Mouse (Mus musculus): ENCODE measurements at regions not wholly inside any gene's neighbourhood (a gene's known extent, or its start where the extent isn't known, plus 50 kb on each side); places are given as distances from the start of the nearest gene placed in this dataset.

- TF ChIP-seq POLR2A (IDR thresholded peaks at IDR 0.05; ENCODE audit: borderline replicate concordance, control insufficient read depth, low read depth, low read length) (no peak), CTCF (IDR thresholded peaks at IDR 0.05; ENCODE audit: control insufficient read depth, insufficient read depth, low read length) (no peak)
- Histone ChIP-seq H3K27ac (ENCODE audit: control insufficient read depth, insufficient read depth, low read depth, low read length, poor library complexity) (no peak overlapping the region), H3K4me1 (ENCODE audit: control insufficient read depth, insufficient read depth, low read length) (no peaks in the 10 kb centered on the region; the same call in 1 of the 2 replicates), H3K4me3 (replicated peaks; ENCODE audit: control insufficient read depth, low read depth, low read length) (no peak overlapping the region)
- 53% methylated on average over 5 of the region's 5 CpGs for WGBS
Measured at GRCm38 (mm10) chr7:64070930-64071329, 82.7 kb upstream of the Trpm1 start.

- no peak overlapping the region for H3K27ac ChIP-seq (ENCODE audit: control insufficient read depth, insufficient read depth, low read depth, low read length, poor library complexity)
- no peaks in the 10 kb centered on the region; the same call in 1 of the 2 replicates for H3K4me1 ChIP-seq (ENCODE audit: control insufficient read depth, insufficient read depth, low read length)
- WGBS = 79% methylated on average over 23 of the region's 23 CpGs
- no peak for TF ChIP-seq POLR2A (IDR thresholded peaks at IDR 0.05; ENCODE audit: borderline replicate concordance, control insufficient read depth, low read depth, low read length)
- no peak for TF ChIP-seq CTCF (IDR thresholded peaks at IDR 0.05; ENCODE audit: control insufficient read depth, insufficient read depth, low read length)
- H3K4me3 ChIP-seq (replicated peaks; ENCODE audit: control insufficient read depth, low read depth, low read length) = no peak overlapping the region
Measured at GRCm38 (mm10) chr7:64065529-64066247, 87.9 kb upstream of the Trpm1 start.

- no peaks in the 10 kb centered on the region; the same call in 1 of the 2 replicates for H3K4me1 ChIP-seq (ENCODE audit: control insufficient read depth, insufficient read depth, low read length)
Measured at GRCm38 (mm10) chr7:64064460-64065241, 89.0 kb upstream of the Trpm1 start.

GRCm38 (mm10) chr7:64061170-64061569, 92.5 kb upstream of the Trpm1 start:
- TF ChIP-seq CTCF (IDR thresholded peaks at IDR 0.05; ENCODE audit: control insufficient read depth, insufficient read depth, low read length) (no peak), POLR2A (IDR thresholded peaks at IDR 0.05; ENCODE audit: borderline replicate concordance, control insufficient read depth, low read depth, low read length) (no peak)
- no peak overlapping the region for H3K27ac ChIP-seq (ENCODE audit: control insufficient read depth, insufficient read depth, low read depth, low read length, poor library complexity)

More at GRCm38 (mm10) chr7:64064460-64065241, 89.0 kb upstream of the Trpm1 start:
- TF ChIP-seq CTCF (IDR thresholded peaks at IDR 0.05; ENCODE audit: control insufficient read depth, insufficient read depth, low read length) = no peak
- TF ChIP-seq POLR2A (IDR thresholded peaks at IDR 0.05; ENCODE audit: borderline replicate concordance, control insufficient read depth, low read depth, low read length) = no peak
- Histone ChIP-seq H3K27ac (ENCODE audit: control insufficient read depth, insufficient read depth, low read depth, low read length, poor library complexity) (no peak overlapping the region), H3K4me3 (replicated peaks; ENCODE audit: control insufficient read depth, low read depth, low read length) (no peak overlapping the region)
- 39% methylated on average over 7 of the region's 7 CpGs for WGBS

GRCm38 (mm10) chr7:64060582-64060981, 93.1 kb upstream of the Trpm1 start:
- TF ChIP-seq POLR2A (IDR thresholded peaks at IDR 0.05; ENCODE audit: borderline replicate concordance, control insufficient read depth, low read depth, low read length) = no peak
- no peak for TF ChIP-seq CTCF (IDR thresholded peaks at IDR 0.05; ENCODE audit: control insufficient read depth, insufficient read depth, low read length)
- 94% methylated on average over 1 of the region's 1 CpGs for WGBS
- Histone ChIP-seq H3K4me3 (replicated peaks; ENCODE audit: control insufficient read depth, low read depth, low read length) (no peak overlapping the region), H3K4me1 (ENCODE audit: control insufficient read depth, insufficient read depth, low read length) (peaks cover 5% of the 10 kb centered on the region), H3K27ac (ENCODE audit: control insufficient read depth, insufficient read depth, low read depth, low read length, poor library complexity) (no peak overlapping the region)

More at GRCm38 (mm10) chr7:64061170-64061569, 92.5 kb upstream of the Trpm1 start:
- no peak overlapping the region for H3K4me3 ChIP-seq (replicated peaks; ENCODE audit: control insufficient read depth, low read depth, low read length)
- WGBS = 27% methylated on average over 4 of the region's 4 CpGs
- peaks cover 5% of the 10 kb centered on the region for H3K4me1 ChIP-seq (ENCODE audit: control insufficient read depth, insufficient read depth, low read length)

- Histone ChIP-seq H3K4me3 (replicated peaks; ENCODE audit: control insufficient read depth, low read depth, low read length) (no peak overlapping the region), H3K4me1 (ENCODE audit: control insufficient read depth, insufficient read depth, low read length) (peaks cover 5% of the 10 kb centered on the region), H3K27ac (ENCODE audit: control insufficient read depth, insufficient read depth, low read depth, low read length, poor library complexity) (no peak overlapping the region)
- 17% methylated on average over 1 of the region's 1 CpGs for WGBS
- TF ChIP-seq CTCF (IDR thresholded peaks at IDR 0.05; ENCODE audit: control insufficient read depth, insufficient read depth, low read length) = peak; percentile 55
- no peak for TF ChIP-seq POLR2A (IDR thresholded peaks at IDR 0.05; ENCODE audit: borderline replicate concordance, control insufficient read depth, low read depth, low read length)
Measured at GRCm38 (mm10) chr7:64060051-64060450, 93.6 kb upstream of the Trpm1 start.

GRCm38 (mm10) chr7:64058282-64058872, 95.3 kb upstream of the Trpm1 start:
- Histone ChIP-seq H3K4me3 (replicated peaks; ENCODE audit: control insufficient read depth, low read depth, low read length) (no peak overlapping the region), H3K27ac (ENCODE audit: control insufficient read depth, insufficient read depth, low read depth, low read length, poor library complexity) (peak overlapping the region; percentile 56), H3K4me1 (ENCODE audit: control insufficient read depth, insufficient read depth, low read length) (peaks cover 5% of the 10 kb centered on the region)
- TF ChIP-seq CTCF (IDR thresholded peaks at IDR 0.05; ENCODE audit: control insufficient read depth, insufficient read depth, low read length) = no peak
- no peak for TF ChIP-seq POLR2A (IDR thresholded peaks at IDR 0.05; ENCODE audit: borderline replicate concordance, control insufficient read depth, low read depth, low read length)
- 26% methylated on average over 4 of the region's 4 CpGs for WGBS

GRCm38 (mm10) chr7:64057873-64058272, 95.8 kb upstream of the Trpm1 start:
- peaks cover 5% of the 10 kb centered on the region for H3K4me1 ChIP-seq (ENCODE audit: control insufficient read depth, insufficient read depth, low read length)
- TF ChIP-seq POLR2A (IDR thresholded peaks at IDR 0.05; ENCODE audit: borderline replicate concordance, control insufficient read depth, low read depth, low read length) (peak; percentile 28; the same call in 1 of the 2 replicates), CTCF (IDR thresholded peaks at IDR 0.05; ENCODE audit: control insufficient read depth, insufficient read depth, low read length) (peak; percentile 52)
- no peak overlapping the region for H3K4me3 ChIP-seq (replicated peaks; ENCODE audit: control insufficient read depth, low read depth, low read length)
- 8% methylated on average over 4 of the region's 4 CpGs for WGBS
- H3K27ac ChIP-seq (ENCODE audit: control insufficient read depth, insufficient read depth, low read depth, low read length, poor library complexity) = peak overlapping the region; percentile 56

Data from bone marrow, adult 2 months (tissue).